Mouse (Mus musculus) CH12.LX (cell line): ENCODE data around the gene Pfas.

Source experiments
- BHLHE40 ChIP-seq: IDR thresholded peaks from 2 replicates; pipeline ENCODE4 v1.6.1; 2011; ENCODE audit warnings: mild to moderate bottlenecking, low read depth, low read length, improper control_type of control experiment
- CHD1 ChIP-seq: IDR thresholded peaks from 2 replicates; pipeline ENCODE4 v1.6.1; 2012; ENCODE audit warnings: low read depth, low read length, improper control_type of control experiment, inconsistent platforms
- CHD2 ChIP-seq: IDR thresholded peaks from 2 replicates; pipeline ENCODE4 v1.6.1; 2011; ENCODE audit warnings: low read length, improper control_type of control experiment
- CTCF ChIP-seq, 2 experiments: IDR thresholded peaks in 1 of 2; conservative IDR thresholded peaks in 1 of 2; 2 replicates each; pipeline ENCODE4 v1.5.1; 2011 to 2012; ENCODE audit warnings: low read depth in 2 of 2, low read length in 2 of 2, improper control_type of control experiment in 1 of 2, inconsistent platforms in 1 of 2, mild to moderate bottlenecking in 1 of 2, moderate library complexity in 1 of 2
- EP300 ChIP-seq: IDR thresholded peaks from 2 replicates; pipeline ENCODE4 v1.6.1; 2011; ENCODE audit warnings: low read length, improper control_type of control experiment
- MAFK ChIP-seq: IDR thresholded peaks from 2 replicates; pipeline ENCODE4 v1.6.1; 2011; ENCODE audit warnings: low read length, improper control_type of control experiment; ENCODE audit not compliant: insufficient replicate concordance
- NELFE ChIP-seq: IDR thresholded peaks from 2 replicates; pipeline ENCODE4 v1.6.1; 2011; ENCODE audit warnings: low read depth, low read length, improper control_type of control experiment
- NRF1 ChIP-seq: IDR thresholded peaks from 2 replicates; pipeline ENCODE4 v1.6.1; 2014; ENCODE audit warnings: low read depth, mild to moderate bottlenecking, inconsistent platforms, low read length, improper control_type of control experiment, moderate library complexity
- POLR2A ChIP-seq: IDR thresholded peaks from 2 replicates; pipeline ENCODE4 v1.6.1; 2011; ENCODE audit warnings: low read depth, mild to moderate bottlenecking, improper control_type of control experiment, low read length
- SMC3 ChIP-seq: IDR thresholded peaks from 2 replicates; pipeline ENCODE4 v1.6.1; 2011; ENCODE audit warnings: low read depth, low read length, improper control_type of control experiment
- UBTF ChIP-seq: IDR thresholded peaks from 2 replicates; pipeline ENCODE4 v1.6.1; 2012; ENCODE audit warnings: low read depth, mild to moderate bottlenecking, inconsistent platforms, low read length, improper control_type of control experiment, moderate library complexity
- USF1 ChIP-seq: IDR thresholded peaks from 2 replicates; pipeline ENCODE4 v1.6.1; 2014; ENCODE audit warnings: low read depth, mild to moderate bottlenecking, inconsistent platforms, low read length, improper control_type of control experiment

DNA sequence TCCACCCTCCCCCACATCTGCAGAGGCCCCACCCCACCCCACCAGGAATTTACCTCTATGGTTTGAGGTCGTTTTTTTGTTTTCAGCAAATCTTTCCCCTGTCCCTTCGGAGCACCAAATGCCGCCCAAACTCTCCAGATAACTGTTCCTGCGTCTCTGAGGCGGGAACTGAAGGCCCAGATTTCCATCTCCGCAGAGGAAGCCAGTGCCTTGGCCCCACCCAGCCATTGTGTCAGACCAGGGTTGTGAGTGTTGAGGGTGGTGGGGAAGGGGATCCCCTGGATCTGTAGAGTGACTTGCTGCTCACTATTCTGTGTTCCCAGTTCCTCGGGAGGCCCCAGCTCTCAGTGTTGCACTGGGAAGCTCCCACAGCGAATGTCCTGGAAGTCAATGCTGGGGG, 51.0 kb downstream of the Pfas start, which contains the start of gene Arhgef15:
- no peak for TF ChIP-seq MAFK
- no peak for TF ChIP-seq CTCF (conservative IDR thresholded peaks at IDR 0.05 in 1 of 2, IDR thresholded peaks at IDR 0.05 in 1 of 2; ENCODE audit: low read depth in 2 of 2, low read length in 2 of 2)
- TF ChIP-seq CHD2: no peak
- TF ChIP-seq POLR2A: no peak
- no peak for TF ChIP-seq EP300
- no peak for TF ChIP-seq NELFE
- no peak for TF ChIP-seq SMC3
- TF ChIP-seq UBTF: no peak
- TF ChIP-seq CHD1: no peak
- no peak for TF ChIP-seq BHLHE40
- no peak for TF ChIP-seq USF1
- TF ChIP-seq NRF1: no peak
